Mouse (Mus musculus): ENCODE measurements around the gene Crxos. TPM values are rescaled to one million over a fixed set of nuclear protein-coding genes. Genes with fewer than 3 reads are reported as not detected.

Gene Crxos
- polyA plus RNA-seq, 1 experiment, result not detected

- Histone ChIP-seq H3K4me1 (ENCODE audit: control insufficient read depth, insufficient read depth, low read length) (peaks cover 8% of the 10 kb centered on the region), H3K27ac (ENCODE audit: insufficient read depth, low read depth, low read length) (no peak overlapping the region), H3K4me3 (ENCODE audit: insufficient read depth, low read length) (no peak overlapping the region)
- TF ChIP-seq POLR2A (IDR thresholded peaks at IDR 0.05; ENCODE audit: borderline replicate concordance, low read depth, low read length) (no peak), CTCF (IDR thresholded peaks at IDR 0.05; ENCODE audit: low read depth, low read length) (no peak)
These were observed 70.0 kb downstream of the Crxos start for GRCm38 (mm10) chr7:15952416-15952815.

Other genes starting within 250 kb of the Crxos start
- not detected in 2 replicates for gene Obox3, start 242.7 kb upstream of the Crxos start, polyA plus RNA-seq (2012; ENCODE audit: insufficient read depth, insufficient read length, missing spikeins)
- not detected in 2 replicates for gene Obox5, start 132.5 kb upstream of the Crxos start, polyA plus RNA-seq (2012; ENCODE audit: insufficient read depth, insufficient read length, missing spikeins)
- not detected in 2 replicates for gene Obox6, start 42.9 kb upstream of the Crxos start, polyA plus RNA-seq (2012; ENCODE audit: insufficient read depth, insufficient read length, missing spikeins)
- not detected in 2 replicates for gene Crx, start 2.6 kb upstream of the Crxos start, polyA plus RNA-seq (2012; ENCODE audit: insufficient read depth, insufficient read length, missing spikeins)
- gene Selenow, start 39.8 kb downstream of the Crxos start, polyA plus RNA-seq (2012; ENCODE audit: insufficient read depth, insufficient read length, missing spikeins), result 51.4 and 52.0 TPM in 2 replicates
- gene Nop53, start 63.5 kb downstream of the Crxos start, polyA plus RNA-seq (2012; ENCODE audit: insufficient read depth, insufficient read length, missing spikeins), result 184 and 188 TPM in 2 replicates
- gene Ehd2, start 85.0 kb downstream of the Crxos start, polyA plus RNA-seq (2012; ENCODE audit: insufficient read depth, insufficient read length, missing spikeins), result 0.52 and 1.2 TPM in 2 replicates
- gene Bicra, start 165.3 kb downstream of the Crxos start, polyA plus RNA-seq (2012; ENCODE audit: insufficient read depth, insufficient read length, missing spikeins), result 22.1 and 35.5 TPM in 2 replicates
- 0.20 and 0.48 TPM in 2 replicates for gene Zfp541, start 179.2 kb downstream of the Crxos start, polyA plus RNA-seq (2012; ENCODE audit: insufficient read depth, insufficient read length, missing spikeins)
- 187 and 189 TPM in 2 replicates for gene Napa, start 215.8 kb downstream of the Crxos start, polyA plus RNA-seq (2012; ENCODE audit: insufficient read depth, insufficient read length, missing spikeins)
- 11.8 and 13.1 TPM in 2 replicates for gene Kptn, start 237.3 kb downstream of the Crxos start, polyA plus RNA-seq (2012; ENCODE audit: insufficient read depth, insufficient read length, missing spikeins)
- not detected in 2 replicates for gene Slc8a2, start 247.2 kb downstream of the Crxos start, polyA plus RNA-seq (2012; ENCODE audit: insufficient read depth, insufficient read length, missing spikeins)